Mouse (Mus musculus) erythroblast, embryonic 14.5 days (primary cell): ENCODE data around the gene Myrf.

Experiments used
- GATA1 ChIP-seq: IDR thresholded peaks from 2 replicates; pipeline ENCODE4 v1.6.1; 2012; ENCODE audit warnings: low read length, inconsistent platforms, mixed read lengths
- TAL1 ChIP-seq: IDR thresholded peaks from 3 replicates; pipeline ENCODE4 v1.6.1; 2012; ENCODE audit warnings: low read length, inconsistent platforms, mixed read lengths

- TF ChIP-seq TAL1, result no peak
- TF ChIP-seq GATA1, result no peak
Measured at GRCm38 (mm10) chr19:10242916-10243315, 2.4 kb upstream of the Myrf start.
